Mouse (Mus musculus) 3134 (cell line): Measurements from ENCODE around the gene Nid2.
A peak's percentile ranks its signal among the peaks of the same experiment; 100 is the strongest.

Experiments
- DNase-seq: peaks from one replicate; pipeline ENCODE4 v3.0.0-alpha.2; 2011; ENCODE audit warnings: low spot score; ENCODE audit not compliant: insufficient read length; ENCODE audit errors: extremely low read depth

The Nid2 gene

GRCm38 (mm10) chr14:19839600-19840332 lies 88.7 kb downstream of the Nid2 start:
- peak; percentile 58 for DNase-seq

GRCm38 (mm10) chr14:19853471-19853870 lies 102.4 kb downstream of the Nid2 start:
- DNase-seq, result no peak

DNA sequence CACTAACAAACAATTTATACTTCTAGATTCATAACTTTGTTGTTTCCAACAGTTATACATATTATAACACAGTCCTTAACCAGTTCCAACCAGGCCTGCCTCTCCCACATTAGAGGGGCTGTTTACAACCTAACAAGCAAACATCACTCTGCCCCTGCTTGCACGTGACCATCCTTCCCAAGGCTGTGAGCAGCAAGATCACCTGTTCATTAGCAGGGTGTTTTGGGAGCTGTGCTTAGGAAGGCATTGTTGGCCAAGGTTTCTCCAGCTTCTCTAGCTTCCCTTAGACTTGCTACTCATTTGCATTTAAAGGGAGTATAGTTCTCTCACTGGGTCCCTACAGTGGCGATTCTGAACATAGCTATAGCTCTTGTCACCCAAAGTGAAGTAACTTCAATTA lies 107.2 kb downstream of the Nid2 start:
- no peak for DNase-seq

GRCm38 (mm10) chr14:19858808-19859776 lies 108.0 kb downstream of the Nid2 start:
- DNase-seq, result no peak

GRCm38 (mm10) chr14:19860281-19860680 lies 109.2 kb downstream of the Nid2 start:
- DNase-seq, result no peak
